Mouse (Mus musculus) kidney, embryonic 16.5 days (tissue): Measurements from ENCODE around the gene Prex1. TPM values are rescaled to one million over a fixed set of nuclear protein-coding genes. Genes with fewer than 3 reads are reported as not detected.
A peak's percentile ranks its signal among the peaks of the same experiment; 100 is the strongest.
"Not testable (repeated sequence)": the region's sequence is repeated elsewhere in the genome, so short reads cannot be mapped to it uniquely, and the experiment has no call there.

Experiments used
- ATAC-seq: fragments of 200-750 bp; cut with Nextera tagmentation; 2 replicates; pipeline ENCODE4 v1.8.0; 2017; ENCODE audit warnings: moderate TSS enrichment; ENCODE audit not compliant: low FRiP score, low TSS enrichment
- H3K27ac ChIP-seq: fragments of 300-500 bp; sonication (generic); 2 replicates; pipeline ENCODE4 v1.5.1; 2014; ENCODE audit warnings: low read length
- H3K27me3 ChIP-seq: fragments of 300-500 bp; sonication (generic); 2 replicates; pipeline ENCODE4 v1.6.1; 2014; ENCODE audit warnings: low read length, control low read depth, mixed read lengths; ENCODE audit not compliant: insufficient read depth
- H3K36me3 ChIP-seq: fragments of 300-500 bp; sonication (generic); 2 replicates; pipeline ENCODE4 v1.6.1; 2014; ENCODE audit warnings: low read length, control low read depth, mixed read lengths; ENCODE audit not compliant: insufficient read depth
- H3K4me1 ChIP-seq: fragments of 300-500 bp; sonication (generic); 2 replicates; pipeline ENCODE4 v1.6.1; 2014; ENCODE audit warnings: low read length, control low read depth, mixed read lengths; ENCODE audit not compliant: insufficient read depth
- H3K4me2 ChIP-seq: fragments of 300-500 bp; sonication (generic); replicated peaks from 2 replicates; pipeline ENCODE4 v1.6.1; 2014; ENCODE audit warnings: low read depth, low read length
- H3K4me3 ChIP-seq: fragments of 300-500 bp; sonication (generic); 2 replicates; pipeline ENCODE4 v1.5.1; 2014; ENCODE audit warnings: mild to moderate bottlenecking, low read length
- H3K9ac ChIP-seq: fragments of 300-500 bp; sonication (generic); replicated peaks from 2 replicates; pipeline ENCODE4 v1.6.1; 2014; ENCODE audit warnings: low read length
- H3K9me3 ChIP-seq: fragments of 300-500 bp; sonication (generic); 2 replicates; pipeline ENCODE4 v1.6.1; 2016; ENCODE audit warnings: low read length, control low read depth
- WGBS: fragments of 180-500 bp; shearing (Covaris S2); extraction: QIAGEN DNeasy Blood & Tissue Kit; methylation state at CpG from one replicate; pipeline ENCODE4 v1.1.7; 2014; 5-methylcytosine and 5-hydroxymethylcytosine counted together
- polyA plus RNA-seq: library from polyadenylated mRNA; unstranded; fragments of >200 nt; fragmentation: Nextera tagmentation; extraction: Ambion mirVana; gene quantifications from 2 replicates; pipeline ENCODE4 v1.2.1, GENCODE M21; 2015

Gene Prex1
- polyA plus RNA-seq, 1 experiment from 2014 or later = 15.7 TPM

GRCm38 (mm10) chr2:166522612-166523120, 191.0 kb downstream of the Prex1 start:
- no peak overlapping the region for H3K27ac ChIP-seq
- H3K4me2 ChIP-seq = no peak overlapping the region
- H3K4me3 ChIP-seq = no peak overlapping the region
- ATAC-seq = no peak
- no peaks in the 10 kb centered on the region for H3K36me3 ChIP-seq
- no peaks in the 10 kb centered on the region for H3K9me3 ChIP-seq
- no peaks in the 10 kb centered on the region for H3K27me3 ChIP-seq
- H3K9ac ChIP-seq = no peak overlapping the region
- H3K4me1 ChIP-seq = peaks cover 8% of the 10 kb centered on the region; the same call in 1 of the 2 replicates
- 83% methylated on average over 15 of the region's 15 CpGs for WGBS

- Histone ChIP-seq H3K27ac (peak overlapping the region; percentile 59), H3K4me1 (peaks cover 13% of the 10 kb centered on the region; the same call in 1 of the 2 replicates), H3K4me2 (no peak overlapping the region), H3K9me3 (no peaks in the 10 kb centered on the region), H3K4me3 (no peak overlapping the region), H3K27me3 (no peaks in the 10 kb centered on the region), H3K9ac (no peak overlapping the region), H3K36me3 (no peaks in the 10 kb centered on the region)
- 38% methylated on average over 16 of the region's 16 CpGs for WGBS
- ATAC-seq = no peak
These were observed 191.6 kb downstream of the Prex1 start for GRCm38 (mm10) chr2:166521878-166522611.

- H3K27ac ChIP-seq = no peak overlapping the region
- no peaks in the 10 kb centered on the region for H3K36me3 ChIP-seq
- WGBS = 91% methylated on average over 5 of the region's 5 CpGs
These were observed 192.2 kb downstream of the Prex1 start for GRCm38 (mm10) chr2:166521461-166521860.

DNA sequence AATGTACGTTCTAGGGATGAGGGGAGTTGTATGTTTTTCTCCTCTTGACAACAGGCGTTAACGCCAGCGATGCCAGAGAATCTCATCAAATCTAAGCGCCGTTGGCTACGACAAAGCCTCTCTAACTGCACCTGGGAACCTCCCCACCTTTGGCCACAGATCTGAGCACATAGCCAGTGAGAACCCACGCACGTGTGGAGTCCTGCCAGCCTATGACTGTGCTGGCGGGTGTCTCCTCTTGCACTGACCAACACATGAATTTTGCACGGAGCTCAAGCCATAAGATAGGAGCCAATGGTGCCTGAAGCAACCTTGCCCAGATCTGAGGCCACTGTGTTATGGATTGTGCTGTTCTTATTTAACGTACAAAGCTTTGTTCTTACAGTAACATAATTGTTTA, 193.1 kb downstream of the Prex1 start:
- H3K9me3 ChIP-seq = no peaks in the 10 kb centered on the region
- no peak overlapping the region for H3K27ac ChIP-seq
- H3K36me3 ChIP-seq = no peaks in the 10 kb centered on the region
- H3K27me3 ChIP-seq = no peaks in the 10 kb centered on the region
- peaks cover 15% of the 10 kb centered on the region; the same call in 1 of the 2 replicates for H3K4me1 ChIP-seq
- no peak overlapping the region for H3K4me2 ChIP-seq
- 92% methylated on average over 12 of the region's 12 CpGs for WGBS
- ATAC-seq = no peak
- no peak overlapping the region for H3K9ac ChIP-seq
- no peak overlapping the region for H3K4me3 ChIP-seq

More at GRCm38 (mm10) chr2:166521461-166521860, 192.2 kb downstream of the Prex1 start:
- no peaks in the 10 kb centered on the region for H3K27me3 ChIP-seq
- peaks cover 15% of the 10 kb centered on the region; the same call in 1 of the 2 replicates for H3K4me1 ChIP-seq
- no peaks in the 10 kb centered on the region for H3K9me3 ChIP-seq
- no peak for ATAC-seq
- H3K4me3 ChIP-seq = no peak overlapping the region
- no peak overlapping the region for H3K9ac ChIP-seq
- no peak overlapping the region for H3K4me2 ChIP-seq

- H3K9me3 ChIP-seq, H3K4me3 ChIP-seq, H3K4me2 ChIP-seq, H3K9ac ChIP-seq, H3K36me3 ChIP-seq, H3K27me3 ChIP-seq: not testable (repeated sequence)
- ATAC-seq = 0 out of 2 replicates have a peak, but pooled peaks have one; percentile 16
- WGBS = 7% methylated on average over 14 of the region's 17 CpGs
- H3K4me1 ChIP-seq = peaks cover 15% of the 10 kb centered on the region; the same call in 1 of the 2 replicates
- H3K27ac ChIP-seq = peak overlapping the region; percentile 16; the same call in 1 of the 2 replicates
These were observed 196.0 kb downstream of the Prex1 start for GRCm38 (mm10) chr2:166517392-166518174.

DNA sequence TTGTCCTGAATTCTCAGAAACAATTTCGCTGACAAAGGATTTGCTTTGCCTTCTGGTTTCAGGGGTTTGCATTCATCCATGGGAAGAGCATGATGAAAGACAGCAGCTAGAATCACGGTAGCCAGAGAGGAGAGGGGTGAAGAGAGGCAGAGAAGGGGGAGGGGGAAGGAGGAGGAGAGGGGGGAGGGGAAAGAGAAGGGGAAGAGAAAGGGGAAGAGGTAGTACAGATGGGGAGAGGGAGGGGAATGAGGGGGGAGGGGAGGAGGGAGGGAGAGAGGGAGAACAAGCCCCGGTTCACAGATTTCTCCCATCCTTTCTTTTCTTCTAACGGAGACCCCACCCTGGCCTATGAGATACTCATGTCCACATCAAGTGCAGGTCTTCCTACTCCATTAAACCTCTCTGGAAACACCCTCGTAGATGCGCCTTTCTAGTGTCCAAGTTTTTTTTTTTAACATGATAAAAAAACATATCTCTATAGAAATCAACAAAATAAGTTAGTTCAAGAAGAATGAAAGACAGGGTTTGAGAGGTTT, 196.7 kb downstream of the Prex1 start:
- WGBS = 47% methylated on average over 6 of the region's 6 CpGs
- H3K4me3 ChIP-seq = no peak overlapping the region
- no peak overlapping the region; the same call in 1 of the 2 replicates for H3K4me2 ChIP-seq
- no peaks in the 10 kb centered on the region for H3K9me3 ChIP-seq
- H3K36me3 ChIP-seq = no peaks in the 10 kb centered on the region
- no peaks in the 10 kb centered on the region for H3K27me3 ChIP-seq
- peaks cover 12% of the 10 kb centered on the region; the same call in 1 of the 2 replicates for H3K4me1 ChIP-seq
- no peak overlapping the region for H3K9ac ChIP-seq
- peak overlapping the region; percentile 16; the same call in 1 of the 2 replicates for H3K27ac ChIP-seq
- ATAC-seq = no peak

Other genes with a start within 250 kb of the Prex1 start
- gene Trp53rkb, start 78.7 kb upstream of the Prex1 start, polyA plus RNA-seq = 7.8 and 8.2 TPM in 2 replicates
- gene Arfgef2, start 91.8 kb upstream of the Prex1 start, polyA plus RNA-seq = 4.6 and 4.9 TPM in 2 replicates
- 135 and 140 TPM in 2 replicates for gene Cse1l, start 192.2 kb upstream of the Prex1 start, polyA plus RNA-seq